Mouse (Mus musculus) gastrocnemius, postnatal 14 days (tissue): ENCODE measurements around the gene Foxp1. TPM values are rescaled to one million over a fixed set of nuclear protein-coding genes. Genes with fewer than 3 reads are reported as not detected.

Experiments used
- DNase-seq: peaks from one replicate; pipeline ENCODE4 v3.0.0; 2021; ENCODE audit warnings: mixed read lengths
- intact Hi-C: fragments of 180-260 bp; cut with DNase I; formaldehyde crosslinking; loops from one replicate; pipeline ENCODE4 v1.15.1; 2025; ENCODE audit warnings: low total_unique reads
- long read RNA-seq, 2 experiments: library from polyadenylated mRNA; stranded (forward); transcript quantifications; one replicate each; pipeline ENCODE4 v2.0.0; 2021
- total RNA-seq, 2 experiments: library from RNA; stranded (reverse); gene quantifications; 2 replicates each; pipeline ENCODE4 v1.2.3; 2021

The Foxp1 gene
- 10 to 100 TPM; 18.0 to 20.7 TPM for total RNA-seq
- long read RNA-seq, experiment 1, partial matches to known transcripts = 0 of 3 reads
- long read RNA-seq, experiment 1, other reads (novel, unspliced or antisense) = 3 of 3 reads
- long read RNA-seq, experiment 2, partial matches to known transcripts = 0 of 3 reads
- long read RNA-seq, experiment 2, other reads (novel, unspliced or antisense) = 3 of 3 reads

GRCm38 (mm10) chr6:99522359-99523108 is at the start of gene Foxp1:
Foxp1 (minus strand) TSS chr6:99522721.
- peak; percentile 61 for DNase-seq
- intact Hi-C loops = no loop called here

DNA sequence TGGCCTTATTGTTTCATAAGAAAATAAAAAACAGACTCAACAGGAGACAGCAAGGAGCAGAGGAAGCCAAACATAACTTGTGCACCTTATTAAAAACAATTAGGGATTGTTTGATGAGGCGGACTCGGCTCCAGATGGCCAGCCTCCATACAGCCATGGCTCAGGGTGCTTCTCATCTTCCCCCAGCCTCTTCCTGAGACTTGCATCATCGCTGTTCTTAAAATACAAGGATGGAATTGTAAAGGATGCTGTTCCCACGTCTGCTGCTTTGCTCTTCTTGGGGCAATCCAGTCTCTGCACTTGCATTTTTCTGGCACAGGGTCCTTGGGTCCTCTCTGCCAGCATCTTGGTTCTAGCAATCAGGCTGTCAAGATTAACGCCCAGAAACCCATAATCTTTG is 49.5 kb upstream of the Foxp1 start:
- intact Hi-C loops = no loop called here

GRCm38 (mm10) chr6:99566921-99567320 is 44.4 kb upstream of the Foxp1 start:
- intact Hi-C loops = no loop called here
- no peak for DNase-seq

More for the DNA sequence above, 49.5 kb upstream of the Foxp1 start:
- no peak for DNase-seq

GRCm38 (mm10) chr6:99564766-99565165 is 42.2 kb upstream of the Foxp1 start:
- intact Hi-C loops = no loop called here
- DNase-seq = no peak

GRCm38 (mm10) chr6:99556950-99557349 is 34.4 kb upstream of the Foxp1 start:
- no peak for DNase-seq
- intact Hi-C loops = no loop called here

GRCm38 (mm10) chr6:99552816-99553215 is 30.3 kb upstream of the Foxp1 start:
- no peak for DNase-seq
- intact Hi-C loops = no loop called here

- intact Hi-C loops = no loop called here
- DNase-seq = no peak
These were observed 23.9 kb upstream of the Foxp1 start for GRCm38 (mm10) chr6:99546416-99546815.

GRCm38 (mm10) chr6:99545437-99545836 is 22.9 kb upstream of the Foxp1 start:
- no peak for DNase-seq
- intact Hi-C loops = no loop called here

DNA sequence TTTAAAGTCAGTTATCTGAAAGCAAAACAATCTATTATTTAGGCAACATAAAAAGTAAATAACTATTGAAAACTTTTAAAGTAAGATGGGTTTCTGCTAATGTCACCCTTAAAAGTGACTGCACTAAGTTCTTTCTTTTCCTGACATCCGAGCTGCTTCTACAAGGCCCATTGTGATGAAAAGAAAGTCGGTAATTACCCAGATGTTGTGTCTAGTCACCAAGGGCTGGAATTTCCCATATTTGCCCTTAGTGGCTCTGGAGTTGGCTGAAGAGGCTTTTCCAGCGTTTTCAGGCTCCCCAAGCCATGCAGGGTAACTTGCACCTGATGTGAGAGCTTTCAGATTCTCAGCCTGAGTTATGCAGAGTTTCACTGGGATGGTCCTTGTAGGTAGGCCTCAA is 18.6 kb upstream of the Foxp1 start:
- intact Hi-C loops = no loop called here
- DNase-seq = no peak

GRCm38 (mm10) chr6:99540653-99541052 is 18.1 kb upstream of the Foxp1 start:
- no peak for DNase-seq
- intact Hi-C loops = no loop called here

DNA sequence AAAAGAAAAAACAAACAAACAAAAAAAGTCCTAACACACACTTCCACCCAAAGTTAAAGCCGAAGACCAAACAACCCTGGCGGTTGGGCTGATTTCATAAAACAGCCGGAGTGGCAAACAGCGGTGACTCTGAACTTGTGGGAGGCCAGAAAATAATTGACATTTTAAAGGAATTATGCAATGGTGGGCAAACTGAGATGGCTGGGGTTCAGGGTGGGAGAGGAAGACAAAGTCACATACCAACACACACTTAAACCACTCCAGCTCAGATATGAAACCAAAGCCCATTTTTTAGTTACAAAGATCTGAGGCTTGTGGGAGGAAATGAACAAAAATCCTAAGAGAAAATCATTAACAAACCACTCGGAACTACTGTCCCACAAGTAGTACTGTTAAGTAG is 17.6 kb upstream of the Foxp1 start:
- no peak for DNase-seq
- intact Hi-C loops = no loop called here

GRCm38 (mm10) chr6:99538194-99538941 is 15.8 kb upstream of the Foxp1 start:
- intact Hi-C loops = no loop called here
- no peak for DNase-seq

DNA sequence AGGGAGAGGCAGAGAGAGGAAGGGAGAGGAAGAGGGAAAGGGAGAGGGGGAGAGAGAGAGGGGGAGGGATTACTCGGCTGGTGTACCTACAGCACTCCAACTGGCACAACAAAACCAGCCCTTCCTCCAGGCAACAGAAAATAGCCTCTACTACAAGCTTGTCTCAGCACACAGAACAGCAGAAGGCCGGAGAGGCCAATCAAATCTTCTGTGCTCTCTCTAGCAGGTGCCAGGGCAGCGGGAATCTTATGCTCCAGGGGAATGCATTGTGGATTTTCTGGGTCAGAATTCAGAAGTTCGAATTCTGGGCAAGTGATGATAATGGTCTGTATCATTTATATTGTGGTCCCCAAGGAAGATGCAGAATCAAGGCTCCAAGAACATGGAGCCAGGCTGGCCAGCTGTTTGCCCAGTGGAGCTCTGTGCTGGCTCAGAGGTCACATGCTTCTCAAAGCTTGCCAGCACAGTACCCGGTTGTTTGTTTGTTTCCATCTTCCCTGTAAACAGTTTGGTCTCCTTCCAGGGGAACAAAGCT is 11.8 kb upstream of the Foxp1 start:
- DNase-seq = no peak
- intact Hi-C loops = no loop called here

- intact Hi-C loops = no loop called here
- DNase-seq = no peak
These were observed 9.9 kb upstream of the Foxp1 start for GRCm38 (mm10) chr6:99532458-99532857.

DNA sequence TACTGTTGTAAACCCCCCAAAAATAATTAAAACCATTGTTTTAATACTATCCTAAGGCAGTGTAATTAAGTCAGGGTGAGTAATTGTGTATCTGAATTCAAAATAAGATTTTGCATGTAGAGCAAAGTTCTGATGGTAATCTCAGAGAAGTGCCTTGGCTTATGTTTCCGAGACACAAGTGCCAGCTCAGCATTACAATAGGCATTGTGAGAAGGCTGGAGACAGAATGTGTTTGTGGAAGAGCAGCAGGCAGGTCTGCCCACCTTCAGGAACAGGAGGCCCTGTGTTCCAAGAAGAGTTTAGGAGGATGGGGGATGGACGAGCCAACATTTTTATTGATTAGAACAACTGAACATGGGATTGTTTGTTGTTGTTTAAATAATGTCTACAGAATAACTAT is 6.5 kb upstream of the Foxp1 start:
- intact Hi-C loops = no loop called here

GRCm38 (mm10) chr6:99527457-99528105 is 5.1 kb upstream of the Foxp1 start:
- DNase-seq = no peak
- intact Hi-C loops = no loop called here

More for the DNA sequence above, 6.5 kb upstream of the Foxp1 start:
- no peak for DNase-seq

DNA sequence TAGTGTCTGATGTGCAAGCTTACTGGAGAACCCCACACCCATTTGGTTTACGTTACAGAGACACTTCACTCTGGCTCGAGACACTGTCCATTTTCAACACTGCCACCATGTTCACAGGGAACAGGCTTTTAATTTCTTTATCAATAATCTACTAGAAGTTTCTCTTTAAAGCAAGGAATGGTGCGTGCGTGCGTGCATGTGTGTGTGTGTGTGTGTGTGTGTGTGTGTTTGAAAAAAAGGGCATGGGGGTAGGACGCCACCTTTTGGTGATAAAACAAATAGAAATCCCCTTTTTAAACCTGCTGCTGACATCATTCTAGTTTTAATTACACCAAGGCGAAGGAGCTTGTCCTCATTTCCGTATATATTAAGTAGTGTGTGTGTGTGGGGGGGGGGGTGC is 2.8 kb upstream of the Foxp1 start:
- peak; percentile 9 for DNase-seq

GRCm38 (mm10) chr6:99523679-99524370 is 1.3 kb upstream of the Foxp1 start:
- DNase-seq = no peak
- intact Hi-C loops = no loop called here

More for the DNA sequence above, 2.8 kb upstream of the Foxp1 start:
- intact Hi-C loops = no loop called here

GRCm38 (mm10) chr6:99523109-99523632 is 650 bp upstream of the Foxp1 start:
- intact Hi-C loops = no loop called here
- DNase-seq = peak; percentile 77
